Mouse (Mus musculus): ENCODE measurements around the gene Gpatch3.

Gene Gpatch3

GRCm38 (mm10) chr4:133620668-133621067 lies 46.1 kb downstream of the Gpatch3 start:
- DNase-seq = no peak

- DNase-seq = no peak
These were observed 47.7 kb downstream of the Gpatch3 start for GRCm38 (mm10) chr4:133622161-133622695.

GRCm38 (mm10) chr4:133624830-133625229 lies 50.3 kb downstream of the Gpatch3 start:
- DNase-seq = no peak

- DNase-seq = peak; percentile 87 to 88
These were observed 51.1 kb downstream of the Gpatch3 start for GRCm38 (mm10) chr4:133625621-133626071.

GRCm38 (mm10) chr4:133626221-133626620 lies 51.7 kb downstream of the Gpatch3 start:
- DNase-seq = no peak

DNA sequence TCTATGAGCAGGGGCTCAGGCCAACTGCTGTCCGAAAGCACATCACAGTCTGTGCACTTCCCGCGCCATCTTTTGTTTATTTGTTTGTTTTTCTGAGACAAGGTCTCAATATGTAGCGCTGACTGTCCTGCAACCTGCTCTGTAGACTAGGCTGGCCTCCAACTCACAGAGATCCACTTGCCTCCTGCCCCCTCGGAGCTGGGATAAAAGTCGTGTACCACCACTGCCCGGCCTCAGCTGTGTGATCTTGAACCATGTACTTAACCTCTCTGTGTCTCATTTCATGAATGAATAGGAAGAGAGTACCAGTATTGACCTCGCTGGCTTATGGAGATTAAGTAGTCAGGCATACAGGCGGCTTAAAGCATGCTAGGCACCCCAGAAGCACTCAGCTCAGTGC lies 52.1 kb downstream of the Gpatch3 start:
- DNase-seq = no peak

GRCm38 (mm10) chr4:133627039-133627438 lies 52.5 kb downstream of the Gpatch3 start:
- peak in 1 of 2 experiments; percentile 24 for DNase-seq

DNA sequence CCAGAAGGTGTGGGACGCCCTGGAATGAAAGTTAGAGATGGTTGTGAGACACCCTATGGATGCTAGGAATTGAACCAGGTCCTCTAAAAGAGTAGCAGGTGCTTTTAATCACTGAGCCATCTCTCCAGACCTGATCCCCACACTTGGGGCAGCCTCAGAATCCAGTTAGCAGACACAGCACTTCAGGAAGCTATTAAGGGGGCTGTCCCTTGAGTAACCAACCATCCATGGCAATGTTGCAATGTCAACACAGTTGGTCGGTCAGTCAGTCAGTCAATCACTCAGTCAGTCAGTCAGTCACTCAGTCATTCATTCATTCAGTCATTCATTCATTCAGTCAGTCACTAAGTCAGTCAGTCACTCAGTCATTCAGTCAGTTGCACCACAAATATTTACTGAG lies 54.0 kb downstream of the Gpatch3 start:
- no peak for DNase-seq

- no peak for DNase-seq
These were observed 54.6 kb downstream of the Gpatch3 start for GRCm38 (mm10) chr4:133629191-133629590.

DNA sequence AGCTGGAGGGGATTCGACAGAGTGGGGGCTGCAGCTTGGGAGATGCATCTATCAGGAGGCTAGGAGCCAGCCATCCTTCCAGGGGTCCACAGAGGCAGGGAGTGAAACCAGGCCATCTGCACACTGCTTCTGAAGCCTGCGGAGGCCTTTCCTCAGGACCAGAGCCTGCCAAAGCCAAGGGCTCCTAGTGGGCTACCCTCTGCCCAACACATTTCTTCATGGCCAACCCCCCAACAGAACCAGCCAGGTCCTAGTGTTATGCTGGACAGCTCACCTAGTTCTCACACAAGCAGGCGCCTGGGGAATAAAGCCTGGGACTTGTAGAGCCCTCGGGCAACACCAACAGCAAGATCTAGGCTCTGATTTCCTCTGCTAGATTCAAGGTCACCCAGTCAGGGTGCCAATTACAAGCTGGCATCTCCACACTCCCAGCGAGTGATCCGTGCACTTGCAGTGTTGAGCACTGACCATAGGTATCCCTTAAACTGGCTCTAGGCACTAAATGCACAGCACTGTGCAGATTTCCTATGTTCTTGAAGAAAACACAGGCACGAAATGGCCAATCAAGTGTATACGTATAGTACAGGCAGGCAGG lies 55.9 kb downstream of the Gpatch3 start:
- no peak for DNase-seq

DNA sequence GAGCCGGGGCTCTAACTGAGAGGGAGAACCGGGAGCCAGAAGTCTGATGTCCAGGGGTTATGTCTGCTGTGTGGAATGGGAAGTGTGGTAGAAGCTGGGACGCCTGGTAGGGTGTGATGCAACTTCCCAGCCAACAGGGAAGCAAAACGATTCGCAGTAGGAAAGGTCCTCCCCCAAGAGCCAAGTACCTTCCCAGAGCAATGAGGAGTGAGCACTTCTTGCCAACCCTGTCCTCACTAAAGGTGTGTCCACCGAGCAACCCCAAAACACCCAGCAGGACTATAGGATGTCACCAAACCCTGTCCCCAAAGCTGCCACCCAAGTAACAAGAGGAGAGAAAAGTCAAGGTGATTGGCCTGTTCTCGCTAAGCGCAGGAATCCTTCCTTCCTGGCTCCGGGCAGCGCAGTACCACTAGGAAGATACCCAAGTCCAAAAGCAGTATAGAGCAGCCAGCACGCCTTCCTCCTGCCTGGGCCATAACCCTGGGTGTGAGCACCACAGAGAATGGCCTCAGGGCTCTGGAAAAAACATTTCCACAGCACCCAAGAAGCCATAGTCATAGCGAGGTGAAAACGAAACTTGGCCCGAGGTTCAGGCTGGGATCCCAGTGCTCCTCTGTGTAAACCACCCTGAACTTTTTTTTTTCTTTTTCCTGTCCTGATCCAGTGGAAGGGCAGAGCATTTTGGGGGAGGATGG lies 56.7 kb downstream of the Gpatch3 start:
- peak; percentile 30 to 37 for DNase-seq

GRCm38 (mm10) chr4:133631769-133632411 lies 57.3 kb downstream of the Gpatch3 start:
- DNase-seq = peak; percentile 35 to 63

- peak in 1 of 2 experiments; percentile 69 for DNase-seq
These were observed 58.2 kb downstream of the Gpatch3 start for GRCm38 (mm10) chr4:133632483-133633327.

DNA sequence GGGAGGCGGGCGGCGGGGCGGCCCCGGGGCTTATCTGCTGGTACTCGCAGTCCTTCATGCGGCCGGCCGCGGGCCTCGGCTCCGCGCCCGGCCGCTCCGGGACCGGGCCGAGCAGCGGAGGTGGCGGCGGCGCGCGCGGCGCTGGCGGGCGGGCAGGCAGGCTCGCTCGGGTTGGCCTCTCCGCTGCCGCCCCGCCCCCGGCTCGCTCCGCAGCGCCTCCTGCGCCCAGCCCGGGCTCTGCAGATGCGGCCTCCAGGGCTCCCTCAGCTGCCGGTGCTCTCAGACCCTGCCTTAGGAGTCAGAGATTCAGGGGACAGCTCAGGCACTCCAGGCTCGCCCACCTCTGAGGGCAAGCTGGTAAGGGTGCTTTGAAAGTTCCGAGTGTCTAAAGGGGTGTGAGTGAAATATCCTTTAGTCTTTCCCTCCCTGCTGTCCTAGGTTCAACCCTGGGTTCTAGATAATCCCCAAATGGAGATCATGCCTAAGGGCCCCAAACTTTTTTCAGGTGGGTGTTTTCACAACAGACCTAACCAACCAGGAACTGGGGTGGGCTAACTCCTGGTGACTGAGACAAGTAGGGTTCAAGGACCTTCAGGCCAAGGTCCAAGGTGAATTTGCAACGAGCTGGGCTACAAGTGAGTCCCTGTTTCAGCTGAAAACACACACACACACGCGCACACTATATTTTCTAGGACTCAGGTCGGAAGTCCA lies 58.9 kb downstream of the Gpatch3 start:
- peak; percentile 90 to 94 for DNase-seq

Data from kidney, postnatal 36 days (tissue).